Mouse (Mus musculus) kidney, embryonic 14.5 days (tissue): ENCODE data around the gene Paqr9. TPM values are rescaled to one million over a fixed set of nuclear protein-coding genes. Genes with fewer than 3 reads are reported as not detected.
"Not testable (repeated sequence)": the region's sequence is repeated elsewhere in the genome, so short reads cannot be mapped to it uniquely, and the experiment has no call there.

Experiments
- ATAC-seq: fragments of 200-750 bp; cut with Nextera tagmentation; 2 replicates; pipeline ENCODE4 v1.8.0; 2017; ENCODE audit warnings: moderate number of reproducible peaks, mild to moderate bottlenecking, moderate TSS enrichment, moderate library complexity; ENCODE audit not compliant: low FRiP score, low TSS enrichment
- H3K27ac ChIP-seq: fragments of 300-500 bp; sonication (generic); 2 replicates; pipeline ENCODE4 v1.5.1; 2014; ENCODE audit warnings: low read depth, mild to moderate bottlenecking, low read length, moderate library complexity, mixed read lengths
- H3K27me3 ChIP-seq: fragments of 300-500 bp; sonication (generic); 2 replicates; pipeline ENCODE4 v1.6.1; 2014; ENCODE audit warnings: mild to moderate bottlenecking, low read length; ENCODE audit not compliant: control insufficient read depth, insufficient read depth
- H3K36me3 ChIP-seq: fragments of 300-500 bp; sonication (generic); 2 replicates; pipeline ENCODE4 v1.6.1; 2014; ENCODE audit warnings: low read length, mixed read lengths; ENCODE audit not compliant: control insufficient read depth, insufficient read depth
- H3K4me1 ChIP-seq: fragments of 300-500 bp; sonication (generic); 2 replicates; pipeline ENCODE4 v1.6.1; 2014; ENCODE audit warnings: low read length, mixed read lengths; ENCODE audit not compliant: control insufficient read depth, insufficient read depth
- H3K4me2 ChIP-seq: fragments of 300-500 bp; sonication (generic); replicated peaks from 2 replicates; pipeline ENCODE4 v1.6.1; 2014; ENCODE audit warnings: low read depth, mild to moderate bottlenecking, low read length
- H3K4me3 ChIP-seq: fragments of 300-500 bp; sonication (generic); 2 replicates; pipeline ENCODE4 v1.5.1; 2014; ENCODE audit warnings: mild to moderate bottlenecking, low read length
- H3K9ac ChIP-seq: fragments of 300-500 bp; sonication (generic); 2 replicates; pipeline ENCODE4 v1.6.1; 2014; ENCODE audit warnings: low read depth, mild to moderate bottlenecking, low read length, moderate library complexity
- H3K9me3 ChIP-seq: fragments of 300-500 bp; sonication (generic); 2 replicates; pipeline ENCODE4 v1.6.1; 2016; ENCODE audit warnings: low read length; ENCODE audit not compliant: control insufficient read depth
- WGBS: fragments of 180-500 bp; shearing (Covaris S2); extraction: QIAGEN DNeasy Blood & Tissue Kit; methylation state at CpG from one replicate; pipeline ENCODE4 v1.1.7; 2014; 5-methylcytosine and 5-hydroxymethylcytosine counted together
- polyA plus RNA-seq: library from polyadenylated mRNA; unstranded; fragments of >200 nt; fragmentation: Nextera tagmentation; extraction: Ambion mirVana; gene quantifications from 2 replicates; pipeline ENCODE4 v1.2.1, GENCODE M21; 2014

Paqr9 gene
- polyA plus RNA-seq = 0.46 and 0.54 TPM in 2 replicates

DNA sequence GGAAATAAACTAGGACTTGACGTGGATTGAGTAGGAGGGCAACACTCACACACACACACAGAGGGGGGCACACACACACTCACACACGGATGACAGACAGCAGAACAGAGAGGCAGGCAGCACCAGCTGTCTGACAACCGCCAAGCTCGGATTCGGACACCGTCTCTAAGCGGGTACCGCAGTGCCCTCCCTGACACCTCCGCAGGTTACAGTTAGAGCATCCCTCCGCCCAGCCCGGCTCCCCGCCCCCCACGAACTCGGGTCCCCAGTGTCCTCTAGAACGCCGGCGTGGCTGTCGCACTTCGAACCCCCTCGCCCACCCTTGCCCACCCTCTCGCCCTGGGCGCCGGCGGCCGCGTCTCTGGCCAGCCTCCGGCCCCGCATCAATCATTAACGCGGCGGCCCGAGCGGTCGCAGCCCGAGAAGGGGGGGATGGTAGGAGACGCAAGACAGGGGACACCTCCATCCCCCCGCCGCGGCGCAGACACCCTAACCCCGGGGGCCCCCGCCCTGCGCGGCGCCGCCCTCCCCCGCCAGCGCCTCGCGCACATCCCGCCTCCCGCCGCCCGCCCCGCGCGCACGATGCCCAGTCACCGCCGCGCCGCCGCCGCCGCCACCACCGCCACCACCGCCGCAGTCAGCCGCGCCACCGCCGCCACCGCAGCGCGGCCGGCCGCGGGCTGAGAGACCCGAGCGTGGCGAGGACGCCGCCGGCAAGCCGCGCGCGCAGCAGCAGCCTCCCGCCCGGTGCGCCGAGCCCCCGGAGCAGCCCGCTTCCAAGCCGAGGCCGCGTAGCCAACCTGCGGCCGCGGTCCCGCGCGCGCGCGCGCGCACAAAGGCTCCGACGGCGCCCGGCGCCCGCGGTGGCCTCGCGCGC is at the start of gene Paqr9:
TSS of gene Paqr9 (plus strand) at position 599 of the 877 bp plus-strand sequence.
- peaks cover 59% of the 10 kb centered on the region for H3K27me3 ChIP-seq

DNA sequence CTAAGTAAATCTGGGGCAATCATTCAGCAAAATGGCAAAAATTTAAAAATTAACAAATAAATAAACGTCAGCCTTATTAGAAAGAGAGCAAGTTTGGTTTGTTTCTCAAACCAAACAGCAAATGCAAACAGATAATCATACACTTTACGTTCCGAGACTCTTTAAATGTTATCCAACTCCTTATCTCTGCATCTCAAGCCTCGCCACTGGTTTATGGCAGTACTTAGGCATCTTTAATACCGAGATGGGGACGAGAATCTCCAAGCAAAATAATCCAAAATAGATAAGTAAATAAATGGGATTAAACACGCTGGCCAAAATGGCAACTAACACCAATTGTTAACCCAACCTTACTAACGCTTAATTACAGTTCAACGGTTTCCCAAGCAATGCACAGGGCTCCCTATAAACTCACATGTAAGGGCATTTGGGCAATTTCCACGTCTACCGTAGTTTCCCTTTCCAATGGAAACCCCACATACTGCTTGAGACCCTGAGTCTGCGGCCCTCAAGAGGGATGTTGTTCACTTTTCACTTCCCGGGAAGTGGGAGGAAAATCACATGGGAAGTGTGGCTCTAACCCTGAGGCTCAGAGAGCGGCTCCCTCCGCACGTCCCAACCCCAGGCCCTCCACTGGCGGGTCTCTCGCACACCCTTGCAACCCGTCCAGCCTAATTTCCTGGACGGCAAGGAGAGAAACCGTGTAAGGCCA is 48.6 kb upstream of the Paqr9 start:
- Histone ChIP-seq H3K4me3 (peak overlapping the region; percentile 72), H3K9ac (peak overlapping the region; percentile 94), H3K4me1 (peaks cover 11% of the 10 kb centered on the region), H3K27ac (peak overlapping the region; percentile 81; the same call in 1 of the 2 replicates), H3K27me3 (no peaks in the 10 kb centered on the region), H3K36me3 (no peaks in the 10 kb centered on the region), H3K9me3 (no peaks in the 10 kb centered on the region), H3K4me2 (peak overlapping the region; percentile 76)
- ATAC-seq = peak; percentile 10; the same call in 1 of the 2 replicates
- 5% methylated on average over 21 of the region's 21 CpGs for WGBS

More for the DNA sequence above, at the start of gene Paqr9:
- Histone ChIP-seq H3K4me2 (peak within 1 kb of the TSS; percentile 99), H3K27ac (no peak within 1 kb of the TSS), H3K4me3 (peak within 1 kb of the TSS; percentile 53), H3K9me3 (no peaks in the 10 kb centered on the region), H3K4me1 (peaks cover 5% of the 10 kb centered on the region; the same call in 1 of the 2 replicates), H3K9ac (peak within 1 kb of the TSS; percentile 51), H3K36me3 (no peaks in the 10 kb centered on the region)
- under 1% methylated on average over 56 of the region's 118 CpGs for WGBS
- peak; percentile 67 for ATAC-seq

DNA sequence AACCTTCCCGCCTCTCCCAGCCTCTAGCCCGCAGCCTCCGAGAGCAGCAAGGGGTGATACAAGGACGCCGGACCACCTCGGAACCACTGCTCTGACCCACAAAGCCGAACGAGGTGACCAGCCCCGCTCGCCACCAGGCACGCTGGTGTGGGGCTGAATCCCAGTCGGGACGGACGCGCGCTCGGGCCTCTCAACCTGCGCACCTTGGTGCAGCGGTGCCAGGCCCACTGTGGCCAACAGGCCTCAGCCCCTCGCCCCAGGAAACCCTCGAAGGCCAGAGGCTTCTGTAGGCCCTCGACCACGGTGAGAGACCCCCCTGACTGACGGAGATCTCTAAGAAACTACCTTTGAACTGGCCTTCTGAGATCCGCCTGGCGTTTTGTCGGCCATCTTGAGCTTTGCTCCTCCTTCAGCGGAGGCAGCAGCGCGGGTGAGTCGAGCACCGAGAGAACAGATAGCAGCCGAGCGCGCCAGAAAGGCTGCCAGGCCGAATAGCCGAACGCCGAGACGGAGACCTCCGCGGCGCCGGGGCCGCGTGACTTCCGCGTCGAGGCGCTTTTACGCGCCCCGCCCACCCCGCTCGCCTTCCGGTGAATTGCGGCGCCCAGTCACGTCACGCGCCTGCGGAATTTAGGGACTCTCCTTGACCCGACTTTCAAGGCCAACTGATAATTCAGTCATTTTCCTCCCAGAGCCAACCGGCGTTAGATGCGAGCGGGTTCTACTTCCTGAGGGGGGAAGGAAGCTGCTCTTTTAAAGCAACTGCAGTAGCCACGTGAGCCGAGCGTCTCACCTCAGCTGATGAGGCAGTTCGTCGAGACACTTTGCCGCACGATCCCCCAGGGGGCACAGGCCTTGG is 47.8 kb upstream of the Paqr9 start, which contains the start of gene U2surp:
TSS of gene U2surp (minus strand) at position 525 of the 859 bp plus-strand sequence.
- H3K36me3 ChIP-seq = no peaks in the 10 kb centered on the region
- ATAC-seq = peak; percentile 96
- WGBS = under 1% methylated on average over 74 of the region's 74 CpGs

DNA sequence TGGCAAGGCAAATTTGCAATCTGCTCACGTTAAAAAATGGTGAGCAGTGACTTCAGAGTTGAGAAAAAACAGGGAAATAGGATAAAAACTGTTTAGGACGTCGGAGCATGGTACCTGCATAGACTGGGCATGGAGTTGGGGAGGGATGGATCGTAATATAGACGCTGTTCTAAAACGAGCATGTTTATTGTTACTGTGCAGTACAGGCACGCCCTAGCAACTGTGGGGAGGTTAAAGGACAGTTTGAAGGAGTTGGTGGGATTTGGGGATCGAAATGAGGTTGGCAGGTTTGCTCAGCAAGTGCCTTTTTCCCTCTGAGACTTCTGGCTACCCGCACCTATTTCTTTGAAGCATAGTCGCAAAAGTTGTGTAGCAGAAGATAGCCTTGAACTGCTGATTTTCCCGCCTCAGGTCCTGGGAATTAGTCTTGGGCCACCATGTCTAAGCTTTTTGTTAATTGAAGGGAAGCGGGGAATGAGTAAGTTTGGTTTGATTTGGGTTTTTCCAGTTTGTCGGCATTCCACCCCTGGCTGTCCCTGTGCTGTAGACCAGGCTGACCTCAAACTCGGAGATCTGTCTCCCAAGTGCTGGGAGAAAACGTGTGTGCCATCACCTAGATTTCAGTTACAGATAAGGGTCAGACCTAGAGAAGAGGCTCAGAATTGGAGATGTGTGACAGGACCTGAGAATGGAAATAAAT is 47.0 kb upstream of the Paqr9 start:
- H3K4me1 ChIP-seq = peaks cover 11% of the 10 kb centered on the region
- H3K4me3 ChIP-seq = peak overlapping the region; percentile 72
- H3K9ac ChIP-seq = peak overlapping the region; percentile 94
- H3K27ac ChIP-seq = peak overlapping the region; percentile 89
- H3K36me3 ChIP-seq = no peaks in the 10 kb centered on the region
- peak overlapping the region; percentile 71 for H3K4me2 ChIP-seq
- H3K27me3 ChIP-seq = no peaks in the 10 kb centered on the region
- H3K9me3 ChIP-seq = no peaks in the 10 kb centered on the region
- ATAC-seq = peak; percentile 57
- 21% methylated on average over 15 of the region's 15 CpGs for WGBS

More for the DNA sequence above, 47.8 kb upstream of the Paqr9 start, which contains the start of gene U2surp:
- Histone ChIP-seq H3K4me2 (peak within 1 kb of the TSS; percentile 76), H3K4me1 (peaks cover 11% of the 10 kb centered on the region), H3K27ac (peak within 1 kb of the TSS; percentile 89), H3K9ac (peak within 1 kb of the TSS; percentile 94), H3K27me3 (no peaks in the 10 kb centered on the region), H3K4me3 (peak within 1 kb of the TSS; percentile 72), H3K9me3 (no peaks in the 10 kb centered on the region)

DNA sequence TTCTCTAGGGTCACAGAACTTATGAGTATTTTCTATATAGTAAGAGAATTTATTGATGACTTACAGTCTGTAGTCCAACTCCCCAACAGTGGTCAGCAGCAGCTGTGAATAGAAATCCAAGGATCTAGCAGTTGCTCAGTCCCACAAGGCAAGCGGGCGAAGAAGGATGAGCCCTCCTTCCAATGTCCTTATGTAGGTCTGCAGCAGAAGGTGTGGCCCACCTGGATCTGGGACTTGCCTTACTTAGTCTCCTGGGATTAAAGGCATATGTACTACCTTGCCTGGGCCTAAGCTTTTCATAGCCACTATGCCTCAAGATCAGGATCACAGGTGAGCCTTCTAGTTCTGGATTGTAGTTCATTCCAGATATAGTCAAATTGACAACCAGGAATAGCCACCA is 45.7 kb upstream of the Paqr9 start:
- Histone ChIP-seq H3K4me3 (no peak overlapping the region), H3K27me3 (no peaks in the 10 kb centered on the region), H3K4me1 (peaks cover 11% of the 10 kb centered on the region), H3K4me2 (no peak overlapping the region), H3K36me3 (no peaks in the 10 kb centered on the region), H3K9me3 (no peaks in the 10 kb centered on the region), H3K27ac (no peak overlapping the region), H3K9ac (no peak overlapping the region)
- no peak for ATAC-seq
- 90% methylated on average over 2 of the region's 2 CpGs for WGBS

DNA sequence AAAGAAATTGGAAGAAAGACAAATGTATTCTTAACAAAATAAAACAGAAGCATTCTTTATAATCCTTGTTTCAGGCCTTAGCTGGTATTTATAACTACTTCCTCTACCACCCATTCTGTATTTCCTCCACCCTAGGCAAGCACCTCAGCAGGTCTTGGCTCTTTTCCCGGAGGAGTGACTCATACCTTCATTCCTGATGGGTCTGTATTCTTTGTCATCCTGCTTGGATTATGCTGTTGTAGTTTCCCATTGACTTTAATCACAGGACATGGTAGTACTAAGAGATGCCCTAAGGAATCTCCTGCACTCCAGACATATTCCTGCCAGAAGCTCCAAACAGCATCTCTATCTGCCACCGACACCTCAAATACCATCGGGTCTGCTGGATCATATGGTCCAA is 45.1 kb upstream of the Paqr9 start:
- peaks cover 11% of the 10 kb centered on the region for H3K4me1 ChIP-seq
- 89% methylated on average over 3 of the region's 3 CpGs for WGBS
- H3K9ac ChIP-seq, ATAC-seq, H3K36me3 ChIP-seq, H3K4me2 ChIP-seq, H3K27ac ChIP-seq, H3K9me3 ChIP-seq, H3K4me3 ChIP-seq, H3K27me3 ChIP-seq: not testable (repeated sequence)

DNA sequence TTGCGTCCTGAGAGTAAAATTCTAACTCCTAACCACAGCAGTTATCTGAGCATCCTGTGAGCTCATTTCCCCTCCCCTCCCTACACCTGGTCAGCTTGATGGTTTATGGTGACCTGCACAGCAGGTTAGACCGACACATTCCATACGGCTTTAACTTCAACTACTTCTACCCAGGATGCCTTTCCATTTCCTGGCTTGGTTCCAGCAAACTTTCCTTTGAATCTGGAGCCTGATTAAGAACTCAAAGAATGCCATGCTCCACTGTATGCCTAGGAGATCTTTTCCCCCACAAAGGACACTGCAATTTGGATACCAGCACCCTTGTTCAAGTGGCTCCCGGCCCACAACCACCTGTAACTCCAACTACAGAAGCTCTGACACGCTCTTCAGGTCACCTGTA is 38.9 kb upstream of the Paqr9 start:
- H3K27ac ChIP-seq = no peak overlapping the region
- no peaks in the 10 kb centered on the region for H3K4me1 ChIP-seq
- H3K9me3 ChIP-seq = no peaks in the 10 kb centered on the region
- ATAC-seq = 0 out of 2 replicates have a peak, but pooled peaks have one; percentile 57
- H3K4me2 ChIP-seq = no peak overlapping the region
- H3K36me3 ChIP-seq = no peaks in the 10 kb centered on the region
- no peak overlapping the region for H3K9ac ChIP-seq
- no peaks in the 10 kb centered on the region for H3K27me3 ChIP-seq
- 76% methylated on average over 5 of the region's 5 CpGs for WGBS
- H3K4me3 ChIP-seq = no peak overlapping the region

DNA sequence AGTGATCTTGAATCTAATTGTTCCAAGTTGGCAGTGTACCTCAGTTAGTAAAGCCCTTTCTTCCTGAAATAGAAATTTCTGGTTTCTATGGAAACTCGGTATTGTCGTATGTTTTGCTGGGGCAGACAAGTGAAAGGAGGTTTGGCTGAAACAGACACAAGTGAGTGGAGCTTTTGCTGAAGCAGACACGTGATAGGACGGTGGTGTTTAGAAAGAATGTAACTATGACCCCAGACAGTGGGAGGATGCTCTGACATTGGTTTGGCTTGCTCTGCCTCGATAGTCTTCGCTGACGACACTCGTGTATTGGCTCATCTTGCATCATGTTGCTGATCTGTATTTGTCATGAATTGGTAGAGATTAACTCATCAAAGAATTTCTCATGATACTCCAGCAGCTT is 38.4 kb upstream of the Paqr9 start:
- H3K4me2 ChIP-seq = no peak overlapping the region
- no peaks in the 10 kb centered on the region for H3K9me3 ChIP-seq
- no peaks in the 10 kb centered on the region for H3K27me3 ChIP-seq
- WGBS = 83% methylated on average over 8 of the region's 8 CpGs
- no peak for ATAC-seq
- no peak overlapping the region for H3K4me3 ChIP-seq
- H3K27ac ChIP-seq = no peak overlapping the region
- no peaks in the 10 kb centered on the region for H3K4me1 ChIP-seq
- no peak overlapping the region for H3K9ac ChIP-seq
- H3K36me3 ChIP-seq = no peaks in the 10 kb centered on the region
